ENCODE assay signal across 20 mouse cellular contexts in the genomic region with DNA sequence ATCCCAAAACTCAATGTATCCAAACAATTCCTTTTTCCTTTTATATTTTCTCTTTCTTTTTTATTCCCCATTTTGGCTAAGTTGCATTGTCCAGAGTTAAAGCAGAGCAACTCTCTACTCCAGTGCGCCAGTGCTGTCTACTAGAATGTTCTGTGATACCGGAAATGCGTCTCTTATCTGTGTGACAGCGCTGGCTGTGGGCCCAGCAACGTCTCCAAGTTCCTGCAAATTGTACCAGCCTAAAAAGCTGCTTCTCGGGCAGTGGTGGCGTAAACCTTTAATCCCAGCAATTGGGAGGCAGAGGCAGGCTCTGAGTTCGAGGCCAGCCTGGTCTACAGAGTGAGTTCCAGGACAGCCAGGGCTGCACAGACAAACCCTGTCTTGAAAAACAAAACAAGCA. TPM values are rescaled to one million over a fixed set of nuclear protein-coding genes. Genes with fewer than 3 reads are reported as not detected.
A peak's percentile ranks its signal among the peaks of the same experiment; 100 is the strongest.
DNase-seq lines count a peak whose midpoint lies in the region; ATAC-seq lines count a peak whose summit lies in the region.
"Had no signal": no experiment of that assay in that cellular context is flagged by ENCODE, and none has a peak within 500 bp of the region (broad histone marks: within the 10 kb centered on the region; RNA-seq: fewer than 3 reads in every experiment).

No protein-coding gene starts in this region.

- H3K27me3 ChIP-seq in kidney, embryonic 16.5 days (ENCODE audit: insufficient read depth, low read length), result no peaks in the 10 kb centered on the region
- H3K27me3 ChIP-seq in embryonic facial prominence, embryonic 10.5 days (replicated peaks; ENCODE audit: low read depth, poor library complexity, severe bottlenecking), result no peaks in the 10 kb centered on the region
- H3K27me3 ChIP-seq: CH12.LX; embryonic facial prominence, embryonic 13.5 days; hindbrain, embryonic 15.5 days; intestine, embryonic 15.5 days; liver, embryonic 15.5 days; neural tube, embryonic 13.5 days had no signal

- no peak overlapping the region for H3K4me2 ChIP-seq in kidney, embryonic 16.5 days (replicated peaks; ENCODE audit: low read depth, low read length)
- H3K4me2 ChIP-seq: embryonic facial prominence, embryonic 13.5 days; hindbrain, embryonic 15.5 days; intestine, embryonic 15.5 days; liver, embryonic 15.5 days; neural tube, embryonic 13.5 days had no signal

- H3K4me1 ChIP-seq in kidney, embryonic 16.5 days (ENCODE audit: insufficient read depth, low read length), result peaks cover 4% of the 10 kb centered on the region; the same call in 1 of the 2 replicates
- peaks cover 9% of the 10 kb centered on the region for H3K4me1 ChIP-seq in embryonic facial prominence, embryonic 10.5 days
- H3K4me1 ChIP-seq: embryonic facial prominence, embryonic 13.5 days; hindbrain, embryonic 15.5 days; liver, embryonic 15.5 days; neural tube, embryonic 13.5 days had no signal

- intact Hi-C loops in heart, postnatal 25 days (cut with DNase I), result no loop called here

- H3K4me3 ChIP-seq in kidney, embryonic 16.5 days (ENCODE audit: low read length), result no peak overlapping the region
- H3K4me3 ChIP-seq in embryonic facial prominence, embryonic 10.5 days, result no peak overlapping the region
- H3K4me3 ChIP-seq: embryonic facial prominence, embryonic 13.5 days; hindbrain, embryonic 15.5 days; intestine, embryonic 15.5 days; liver, embryonic 15.5 days; neural tube, embryonic 13.5 days had no signal

- H3K27ac ChIP-seq in kidney, embryonic 16.5 days (ENCODE audit: low read length), result no peak overlapping the region
- no peak overlapping the region for H3K27ac ChIP-seq in embryonic facial prominence, embryonic 10.5 days (replicated peaks)
- H3K27ac ChIP-seq: embryonic facial prominence, embryonic 13.5 days; hindbrain, embryonic 15.5 days; intestine, embryonic 15.5 days; liver, embryonic 15.5 days; neural tube, embryonic 13.5 days had no signal

- no peak for ATAC-seq in kidney, embryonic 16.5 days (ENCODE audit: low FRiP score, low TSS enrichment)
- no peak for ATAC-seq in CD4-positive, CD25-positive, alpha-beta regulatory T cell, adult 4 months
- ATAC-seq: forebrain, embryonic 14.5 days; intestine, embryonic 15.5 days had no signal

- no peaks in the 10 kb centered on the region for H3K9me3 ChIP-seq in kidney, embryonic 16.5 days (ENCODE audit: low read length)
- no peaks in the 10 kb centered on the region for H3K9me3 ChIP-seq in embryonic facial prominence, embryonic 10.5 days
- H3K9me3 ChIP-seq: embryonic facial prominence, embryonic 13.5 days; hindbrain, embryonic 15.5 days; intestine, embryonic 15.5 days; liver, embryonic 15.5 days; neural tube, embryonic 13.5 days had no signal

- H3K36me3 ChIP-seq in kidney, embryonic 16.5 days (ENCODE audit: insufficient read depth, low read length), result no peaks in the 10 kb centered on the region
- no peaks in the 10 kb centered on the region for H3K36me3 ChIP-seq in embryonic facial prominence, embryonic 10.5 days (replicated peaks)
- H3K36me3 ChIP-seq: embryonic facial prominence, embryonic 13.5 days; hindbrain, embryonic 15.5 days; intestine, embryonic 15.5 days; liver, embryonic 15.5 days; neural tube, embryonic 13.5 days had no signal

- WGBS in kidney, embryonic 16.5 days, result 74% methylated on average over 8 of the region's 8 CpGs
- WGBS in embryonic facial prominence, embryonic 10.5 days, result 92% methylated on average over 8 of the region's 8 CpGs

- H3K9ac ChIP-seq in kidney, embryonic 16.5 days (replicated peaks; ENCODE audit: low read length), result no peak overlapping the region
- H3K9ac ChIP-seq: embryonic facial prominence, embryonic 13.5 days; hindbrain, embryonic 15.5 days; intestine, embryonic 15.5 days; liver, embryonic 15.5 days; neural tube, embryonic 13.5 days had no signal

- peak; percentile 37 to 44 for DNase-seq in heart, adult 18-20 months
- DNase-seq in heart, postnatal 25 days (ENCODE audit: low spot score), result no peak
- peak; percentile 31 for DNase-seq in kidney, postnatal 10 days
- peak; percentile 74 for DNase-seq in MEL-GATA-1-ER (ENCODE audit: extremely low read depth, low read depth)
- DNase-seq in lung, postnatal 10 days, result peak; percentile 7
- DNase-seq in embryonic facial prominence, embryonic 10.5 days (ENCODE audit: low spot score), result no peak
- DNase-seq: cerebellum, adult 8-10 months; midbrain, embryonic 14.5 days; right cerebral cortex, postnatal 14 days; spleen, adult 18-20 months; thymus, postnatal 25 days had no signal

RNA-seq across cellular contexts. Expression of a gene that starts 59.4 kb away (rescaled TPM):
- 10 to 100 TPM; 11.1 to 12.3 TPM for total RNA-seq in heart, adult 18-20 months (2021)
- total RNA-seq in heart, postnatal 25 days (2021), result 10 to 100 TPM; 12.2 to 13.0 TPM
- 29.8 and 33.4 TPM in 2 replicates for polyA plus RNA-seq in kidney, embryonic 16.5 days (2015; fragmentation: Nextera tagmentation; extraction: Ambion mirVana)
- polyA plus RNA-seq in CD4-positive, CD25-positive, alpha-beta regulatory T cell, adult 4 months (2017; shearing (Covaris generic)), result 10 to 100 TPM; 13.9 to 18.3 TPM
- polyA plus RNA-seq in embryonic facial prominence, embryonic 10.5 days (2016; fragmentation: Nextera tagmentation; extraction: Ambion mirVana), result 33.0 and 36.3 TPM in 2 replicates

Comparison
In these comparisons a context has a peak if more than half of its experiments do, and no peak if none do; other contexts are left out.
1. DNase-seq: peak in heart, adult 18-20 months (2 of 2), kidney, postnatal 10 days (single experiment), MEL-GATA-1-ER (single experiment) and lung, postnatal 10 days (single experiment); none in heart, postnatal 25 days (single experiment) and embryonic facial prominence, embryonic 10.5 days (single experiment).